16 mouse cellular contexts compared by ENCODE assay signal in genomic region chr4:97832279-97832640, GRCm38 (mm10). TPM values are rescaled to one million over a fixed set of nuclear protein-coding genes. Genes with fewer than 3 reads are reported as not detected.
"Had no signal": no experiment of that assay in that cellular context is flagged by ENCODE, and none has a peak within 500 bp of the region (broad histone marks: within the 10 kb centered on the region; RNA-seq: fewer than 3 reads in every experiment).

No protein-coding gene starts in this region.

- H3K4me3 ChIP-seq: lung, embryonic 15.5 days; megakaryocyte, embryonic 14.5 days; midbrain, embryonic 10.5 days had no signal

- H3K27ac ChIP-seq: kidney, postnatal 0 days; liver, embryonic 14.5 days; lung, embryonic 15.5 days; midbrain, embryonic 10.5 days had no signal

- H3K9me3 ChIP-seq: lung, embryonic 15.5 days; megakaryocyte, embryonic 14.5 days; midbrain, embryonic 10.5 days had no signal

- H3K36me3 ChIP-seq: lung, embryonic 15.5 days; midbrain, embryonic 10.5 days had no signal

- DNase-seq: kidney, adult 2 months; kidney, postnatal 25 days; lung, adult 18-20 months; lung, postnatal 10 days; lung, postnatal 36 days; midbrain, embryonic 14.5 days; right cerebral cortex, postnatal 4 days; thymus, adult 18-20 months; thymus, postnatal 36 days had no signal

- H3K9ac ChIP-seq: liver, embryonic 14.5 days; lung, embryonic 15.5 days had no signal

- H3K27me3 ChIP-seq: lung, embryonic 15.5 days had no signal

RNA-seq across cellular contexts. Expression of gene E130114P18Rik, which starts 54.4 kb away (rescaled TPM):
- total RNA-seq: liver, adult 2 months had no signal
- polyA plus RNA-seq: large intestine, adult 2 months; liver, adult 2 months; liver, embryonic 14.5 days had no signal
